Mouse (Mus musculus): ENCODE measurements around the gene Mcam. TPM values are rescaled to one million over a fixed set of nuclear protein-coding genes. Genes with fewer than 3 reads are reported as not detected.

Mcam gene
- polyA plus RNA-seq, 1 experiment, result 2.1 TPM

DNA sequence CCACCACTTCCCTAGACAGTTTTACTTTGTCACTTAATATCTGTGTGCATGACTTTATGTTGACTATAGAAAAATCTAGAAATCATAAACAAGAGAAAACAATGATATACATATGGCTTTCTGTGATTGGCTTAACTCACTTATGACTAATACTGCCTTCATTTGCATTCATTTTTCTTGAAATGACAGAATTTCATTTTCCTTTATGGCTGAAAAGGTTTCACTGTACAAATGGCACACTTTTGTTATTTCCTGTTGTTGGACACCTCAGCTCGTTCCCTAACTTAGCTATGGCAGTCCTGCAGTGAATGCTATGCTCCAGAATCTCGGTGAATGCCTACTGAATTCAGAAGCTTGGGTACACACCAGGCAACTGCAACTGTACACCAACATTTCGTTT lies 58.0 kb downstream of the Mcam start:
- no peak for TF ChIP-seq MYOG (IDR thresholded peaks at IDR 0.05; ENCODE audit: control insufficient read depth in 1 of 3, insufficient read depth in 1 of 3, insufficient read length in 2 of 3, low read depth in 2 of 3)
- Histone ChIP-seq H3K79me2 (ENCODE audit: control insufficient read depth, insufficient read depth) (peaks cover 14% of the 10 kb centered on the region), H3ac (ENCODE audit: control insufficient read depth, insufficient read length) (no peak overlapping the region), H3K4me2 (ENCODE audit: low read depth) (no peak overlapping the region), H3K4me3 (no peak overlapping the region), H3K27me3 (ENCODE audit: control insufficient read depth, insufficient read depth, insufficient read length) (no peaks in the 10 kb centered on the region), H3K36me3 (ENCODE audit: control insufficient read depth, insufficient read depth) (peaks cover 1% of the 10 kb centered on the region)

Other genes starting within 250 kb of the Mcam start
- not detected for gene Thy1, start 91.1 kb upstream of the Mcam start, polyA plus RNA-seq (2012; fragmentation: generic; extraction: Trizol)
- 17.0 TPM for gene Usp2, start 67.4 kb upstream of the Mcam start, polyA plus RNA-seq (2012; fragmentation: generic; extraction: Trizol)
- 0.01 TPM for gene Mfrp, start 32.7 kb upstream of the Mcam start, polyA plus RNA-seq (2012; fragmentation: generic; extraction: Trizol)
- gene C1qtnf5, start 27.2 kb upstream of the Mcam start, polyA plus RNA-seq (2012; fragmentation: generic; extraction: Trizol), result 0.61 TPM
- gene Gm49380, start 21.0 kb upstream of the Mcam start, polyA plus RNA-seq (2012; fragmentation: generic; extraction: Trizol), result 0.02 TPM
- 29.5 TPM for gene Rnf26, start 21.0 kb upstream of the Mcam start, polyA plus RNA-seq (2012; fragmentation: generic; extraction: Trizol)
- gene Cbl, start 99.6 kb downstream of the Mcam start, polyA plus RNA-seq (2012; fragmentation: generic; extraction: Trizol), result 4.5 TPM
- gene Ccdc153, start 106.2 kb downstream of the Mcam start, polyA plus RNA-seq (2012; fragmentation: generic; extraction: Trizol), result not detected
- gene Pdzd3, start 117.0 kb downstream of the Mcam start, polyA plus RNA-seq (2012; fragmentation: generic; extraction: Trizol), result 0.02 TPM
- gene Nlrx1, start 134.1 kb downstream of the Mcam start, polyA plus RNA-seq (2012; fragmentation: generic; extraction: Trizol), result 7.2 TPM
- gene Abcg4, start 154.1 kb downstream of the Mcam start, polyA plus RNA-seq (2012; fragmentation: generic; extraction: Trizol), result 0.10 TPM
- 6.5 TPM for gene Hinfp, start 171.2 kb downstream of the Mcam start, polyA plus RNA-seq (2012; fragmentation: generic; extraction: Trizol)
- 18.1 TPM for gene C2cd2l, start 185.8 kb downstream of the Mcam start, polyA plus RNA-seq (2012; fragmentation: generic; extraction: Trizol)
- 26.3 TPM for gene Dpagt1, start 191.6 kb downstream of the Mcam start, polyA plus RNA-seq (2012; fragmentation: generic; extraction: Trizol)
- gene H2afx, start 200.2 kb downstream of the Mcam start, polyA plus RNA-seq (2012; fragmentation: generic; extraction: Trizol), result 123 TPM
- 31.5 TPM for gene Hmbs, start 209.8 kb downstream of the Mcam start, polyA plus RNA-seq (2012; fragmentation: generic; extraction: Trizol)
- 26.4 TPM for gene Vps11, start 227.2 kb downstream of the Mcam start, polyA plus RNA-seq (2012; fragmentation: generic; extraction: Trizol)
- 45.9 TPM for gene Hyou1, start 245.0 kb downstream of the Mcam start, polyA plus RNA-seq (2012; fragmentation: generic; extraction: Trizol)

Data from myocyte (in vitro differentiated cells).